Mouse (Mus musculus) CH12F3 (cell line): Measurements from ENCODE around the gene Clic3.

Experiments
- in situ Hi-C: fragments of 300-500 bp; cut with MboI; formaldehyde crosslinking; loops from 2 replicates; pipeline ENCODE4 v1.14.3; 2020; ENCODE audit warnings: low sequenced_read_pairs

The Clic3 gene

GRCm38 (mm10) chr2:25441067-25441466 is 15.6 kb upstream of the Clic3 start:
- in situ Hi-C loops: no loop called here

DNA sequence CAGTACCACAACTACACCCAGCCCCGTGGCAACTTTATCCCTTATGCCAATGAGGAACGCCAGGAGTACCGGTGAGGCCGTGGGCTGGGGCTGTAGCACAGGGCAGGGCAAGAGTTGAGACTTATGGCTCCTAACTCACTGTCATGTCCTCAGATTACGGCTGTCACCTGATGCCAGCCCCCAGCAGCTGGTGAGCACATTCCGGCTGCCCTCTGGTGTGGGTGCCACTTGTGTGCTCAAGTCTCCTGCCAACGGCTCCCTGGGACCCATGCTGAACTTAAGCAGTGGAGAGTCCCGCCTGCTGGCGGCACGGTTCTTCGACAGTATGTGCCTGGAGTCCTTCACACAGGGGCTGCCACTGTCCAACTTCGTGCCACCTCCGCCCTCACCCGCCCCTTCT is 14.0 kb upstream of the Clic3 start:
- in situ Hi-C loops: no loop called here

DNA sequence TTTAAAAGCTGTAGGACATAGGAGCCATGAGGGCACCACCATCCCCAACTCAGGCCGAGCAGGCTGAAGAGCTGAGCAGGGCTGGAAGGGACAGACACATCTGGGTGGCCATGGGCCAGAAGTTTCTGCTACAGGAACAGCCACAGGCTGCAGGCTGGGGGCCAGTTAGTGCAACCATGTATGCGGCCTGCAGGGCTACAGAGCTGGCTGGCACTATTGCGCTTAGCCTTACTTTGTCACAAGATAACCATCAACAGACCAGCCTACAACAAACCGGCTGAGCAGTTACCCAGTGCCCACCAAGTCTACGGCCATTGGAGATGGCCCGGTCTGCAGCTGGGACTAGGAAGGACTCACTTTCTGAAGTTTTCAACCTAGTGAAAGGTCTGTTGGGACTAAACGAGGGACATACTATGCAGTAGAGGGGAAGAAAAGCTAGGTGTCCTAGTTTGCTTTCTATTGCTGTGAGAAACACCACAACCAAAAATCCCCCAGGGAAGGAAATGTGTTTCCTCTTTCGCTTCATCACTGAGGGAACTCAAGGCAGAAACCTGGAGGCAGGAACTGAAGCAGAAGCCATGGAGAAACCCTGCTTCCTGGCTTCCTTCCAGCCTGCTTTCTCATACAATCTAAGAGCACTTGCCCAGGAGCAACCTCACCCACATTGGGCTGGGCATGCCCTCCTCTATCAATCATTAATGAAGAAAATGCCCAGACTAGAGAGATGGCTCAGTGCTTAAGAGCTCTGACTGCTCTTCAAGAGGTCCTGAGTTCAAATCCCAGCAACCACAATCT is 5.6 kb upstream of the Clic3 start:
- in situ Hi-C loops: no loop called here

- in situ Hi-C loops: no loop called here
Measured at GRCm38 (mm10) chr2:25452951-25453350, 3.7 kb upstream of the Clic3 start.

DNA sequence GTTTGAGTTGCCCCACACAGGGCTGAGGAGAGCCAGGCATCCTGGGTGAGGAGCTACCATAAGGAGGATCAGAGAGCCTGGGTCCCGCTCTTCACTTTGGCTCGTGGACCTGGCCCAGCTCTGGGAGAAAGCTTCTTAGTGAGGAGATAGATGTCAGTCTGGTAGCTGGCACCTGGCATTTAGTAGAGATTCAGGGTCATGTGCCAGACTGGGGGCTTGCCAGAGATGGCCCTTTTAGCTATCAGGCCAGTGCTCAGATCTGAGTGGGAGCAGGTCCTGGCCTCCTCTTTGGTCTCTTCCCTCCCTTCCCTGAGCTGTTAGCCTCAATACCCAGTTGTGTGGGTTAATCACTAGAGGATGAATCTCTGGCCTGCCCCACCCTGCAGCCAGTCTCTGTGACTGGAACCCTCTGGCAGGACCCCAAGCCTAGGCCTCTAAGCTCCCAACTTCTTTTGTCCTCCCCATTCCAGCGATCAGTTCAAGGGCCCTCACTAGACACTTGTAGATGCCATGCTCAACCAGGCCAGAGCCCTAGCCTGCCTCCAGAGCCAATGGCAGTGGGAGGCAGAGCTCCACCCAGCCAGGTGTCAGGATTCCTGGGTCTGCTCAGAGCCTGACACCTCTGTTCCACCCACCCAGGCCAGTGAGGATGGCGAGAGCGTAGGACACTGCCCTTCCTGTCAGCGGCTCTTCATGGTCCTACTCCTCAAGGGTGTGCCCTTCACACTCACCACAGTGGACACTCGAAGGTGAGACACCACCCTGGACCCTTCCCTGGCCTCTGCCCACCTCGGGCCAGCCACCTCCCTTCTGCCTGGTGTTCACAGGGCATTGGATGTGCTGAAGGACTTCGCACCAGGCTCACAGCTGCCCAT is 621 bp downstream of the Clic3 start:
- in situ Hi-C loops: no loop called here

DNA sequence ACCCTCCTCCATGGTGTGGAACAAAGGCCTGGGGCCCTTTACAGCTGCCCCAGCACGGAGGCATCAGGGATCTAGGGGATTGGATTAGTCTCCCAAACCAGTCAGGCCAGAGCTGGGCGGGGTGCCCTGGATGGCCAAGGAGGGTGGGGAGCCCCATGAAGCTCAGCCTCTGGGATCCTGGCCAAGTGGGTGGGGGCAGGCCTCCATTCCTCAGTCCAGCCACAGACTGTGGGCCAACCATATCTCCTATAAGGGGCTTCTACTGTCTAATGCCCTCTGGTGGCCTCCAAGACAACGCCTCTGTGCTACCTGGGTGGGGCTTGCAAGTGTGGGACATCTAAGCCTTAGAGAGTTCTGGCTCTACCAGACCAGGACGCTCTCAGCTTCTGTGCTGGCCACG is 2.3 kb downstream of the Clic3 start:
- in situ Hi-C loops: no loop called here

DNA sequence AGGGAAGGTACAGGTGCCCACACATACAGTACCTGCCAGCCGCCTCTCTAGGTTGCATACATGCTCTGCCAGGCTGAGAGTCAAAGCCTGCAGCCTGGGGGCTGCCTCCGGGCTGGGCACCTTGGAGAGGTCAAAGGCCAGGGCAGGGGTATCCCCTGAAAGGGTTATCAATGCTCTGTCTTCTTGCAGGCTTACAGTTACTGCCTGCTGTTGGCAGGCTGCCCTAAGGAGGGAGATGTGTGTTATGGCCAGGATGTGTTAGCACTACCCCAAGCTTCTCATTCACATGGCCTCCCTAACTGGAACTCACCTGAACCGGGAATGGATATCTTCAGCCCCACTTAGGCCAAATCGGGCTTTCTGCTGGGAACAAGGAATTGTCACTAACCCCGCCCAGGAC is 3.5 kb downstream of the Clic3 start:
- in situ Hi-C loops: no loop called here

GRCm38 (mm10) chr2:25460551-25461309 is 4.1 kb downstream of the Clic3 start, which contains the start of gene Paxx:
Gene Paxx, minus strand, starts transcription at chr2:25461094.
- in situ Hi-C loops: no loop called here

- in situ Hi-C loops: no loop called here
Measured at GRCm38 (mm10) chr2:25461407-25461806, 4.8 kb downstream of the Clic3 start.

- in situ Hi-C loops: no loop called here
Measured at GRCm38 (mm10) chr2:25463630-25464029, 7.0 kb downstream of the Clic3 start.

GRCm38 (mm10) chr2:25465256-25465655 is 8.6 kb downstream of the Clic3 start:
- in situ Hi-C loops: no loop called here

GRCm38 (mm10) chr2:25465816-25466635 is 9.4 kb downstream of the Clic3 start:
- in situ Hi-C loops: no loop called here

GRCm38 (mm10) chr2:25467606-25468303 is 11.1 kb downstream of the Clic3 start:
- in situ Hi-C loops: no loop called here

GRCm38 (mm10) chr2:25468962-25469915 is 12.6 kb downstream of the Clic3 start:
- in situ Hi-C loops: no loop called here

DNA sequence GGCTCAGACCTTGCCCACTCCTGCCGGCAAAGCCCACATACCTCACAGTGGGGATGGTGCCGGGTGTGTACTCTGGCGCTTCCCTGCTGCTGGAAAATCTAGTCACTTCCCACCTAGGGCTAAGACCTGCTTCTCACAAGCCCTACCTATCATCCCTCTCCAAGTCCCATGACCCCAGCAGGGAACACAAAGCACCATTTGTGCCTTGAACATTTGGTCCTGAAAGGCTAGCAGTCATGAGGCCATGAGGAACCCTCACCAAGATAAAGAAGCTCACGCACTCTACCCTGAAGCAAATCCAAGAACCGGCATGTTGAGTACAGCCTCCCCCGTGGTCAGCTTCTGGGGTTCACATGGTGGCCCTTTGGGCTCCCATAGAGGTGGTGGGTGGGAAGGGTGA is 13.3 kb downstream of the Clic3 start, which contains the start of gene Ptgds:
TSS of gene Ptgds (minus strand) at position 78 of the 400 bp plus-strand sequence.
- in situ Hi-C loops: no loop called here

- in situ Hi-C loops: no loop called here
Measured at GRCm38 (mm10) chr2:25472550-25472949, 15.9 kb downstream of the Clic3 start.

- in situ Hi-C loops: no loop called here
Measured at GRCm38 (mm10) chr2:25477541-25477940, 20.9 kb downstream of the Clic3 start.

- in situ Hi-C loops: no loop called here
Measured at GRCm38 (mm10) chr2:25477967-25478675, 21.5 kb downstream of the Clic3 start.
